Mouse (Mus musculus) fat pad, adult 2 months (tissue): Measurements from ENCODE around the gene Rad51.

Experiments used
- DNase-seq: peaks from one replicate; pipeline ENCODE4 v3.0.0-alpha.2; 2011; ENCODE audit warnings: low read depth, low spot score; ENCODE audit errors: extremely low read depth

The Rad51 gene

DNA sequence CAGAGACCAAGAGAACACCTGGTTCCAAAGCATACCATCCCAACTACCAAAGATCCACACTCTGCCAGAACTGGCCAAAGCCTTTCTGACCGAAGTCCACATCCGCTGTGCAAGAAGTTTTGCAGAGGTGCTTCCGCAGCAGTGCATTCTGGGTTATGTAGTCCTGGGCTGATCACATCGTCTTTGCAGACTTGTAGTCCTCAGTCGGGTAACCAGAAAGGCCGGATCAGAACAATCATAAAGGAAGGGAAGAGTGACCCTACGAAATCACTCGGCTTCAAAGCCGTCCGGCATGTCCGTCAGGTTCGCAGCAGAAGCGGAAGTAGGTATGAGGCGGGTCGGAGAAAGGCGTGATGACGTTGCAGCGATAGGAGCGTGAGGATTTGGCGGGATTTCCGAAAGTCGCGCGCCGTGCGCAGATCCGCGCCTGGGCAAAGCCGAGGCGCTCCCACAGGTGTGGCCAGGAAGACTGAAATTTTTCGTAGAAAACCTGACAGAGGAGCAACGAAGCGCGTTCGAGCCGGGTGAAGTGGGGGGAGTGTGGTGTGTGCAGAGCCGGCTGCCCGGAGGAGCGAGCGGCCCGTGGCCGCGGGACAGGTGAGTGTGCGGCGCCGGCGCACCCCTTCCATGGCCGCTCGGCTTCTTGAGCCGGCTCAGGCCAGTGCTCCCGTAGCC, at the start of gene Rad51:
TSS of gene Rad51 (plus strand) at position 356 of the 675 bp plus-strand sequence.
- peak; percentile 47 for DNase-seq

DNA sequence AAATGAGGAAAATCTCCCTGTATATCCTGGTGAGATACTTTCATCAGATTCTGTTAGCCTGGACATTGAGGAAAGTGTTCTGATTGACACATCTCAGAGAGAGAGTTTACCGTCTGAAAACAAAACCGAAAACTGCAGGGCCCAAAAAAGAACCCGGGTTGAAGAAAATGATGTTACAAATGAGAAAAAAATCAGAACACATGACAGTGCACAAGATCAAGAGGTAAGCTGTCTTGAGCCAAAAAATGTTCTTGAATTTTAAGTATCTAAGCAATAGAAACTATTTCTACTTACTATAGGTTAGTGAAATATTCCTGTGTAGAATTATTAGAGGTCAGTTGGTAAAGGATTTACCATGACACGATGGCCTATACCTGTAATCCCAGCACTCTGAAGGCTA, 40.2 kb upstream of the Rad51 start:
- DNase-seq: no peak

DNA sequence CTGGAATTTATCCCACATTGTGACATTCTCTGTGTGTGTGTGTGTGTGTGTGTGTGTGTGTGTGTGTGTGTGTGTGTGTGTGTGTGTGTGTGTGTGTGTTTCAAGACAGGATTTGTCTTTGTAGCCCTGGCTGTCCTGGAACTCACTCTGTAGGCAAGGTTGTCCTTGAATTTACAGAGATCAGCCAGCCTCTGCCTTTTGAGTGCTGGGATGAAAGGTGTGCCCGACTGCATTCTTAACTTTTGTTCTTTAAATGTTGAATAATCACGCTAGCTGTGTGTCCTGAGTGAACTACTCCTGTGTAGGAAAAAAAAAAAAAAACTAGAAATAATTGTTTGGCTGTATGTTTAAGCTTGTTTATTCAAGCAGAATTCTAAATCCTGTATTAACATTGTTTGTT, 26.4 kb upstream of the Rad51 start:
- no peak for DNase-seq

DNA sequence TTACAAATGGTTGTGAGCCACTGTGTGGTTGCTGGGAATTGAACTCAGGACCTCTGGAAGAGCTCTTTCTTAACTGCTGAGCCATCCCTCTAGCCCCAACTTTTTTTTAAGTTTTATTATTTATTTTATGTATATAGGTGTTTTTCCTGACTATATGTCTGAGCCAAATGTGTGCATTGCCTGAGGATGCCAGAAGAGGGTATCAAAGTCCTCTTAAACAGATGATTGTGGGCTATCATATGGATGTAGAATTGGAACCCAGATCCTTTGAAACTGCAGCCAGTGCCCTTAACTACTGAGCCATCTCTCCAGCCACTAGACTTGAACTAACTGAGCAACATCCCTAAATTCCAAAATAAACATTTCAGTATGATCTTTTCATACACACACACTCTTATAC, 11.0 kb upstream of the Rad51 start:
- DNase-seq: no peak

DNA sequence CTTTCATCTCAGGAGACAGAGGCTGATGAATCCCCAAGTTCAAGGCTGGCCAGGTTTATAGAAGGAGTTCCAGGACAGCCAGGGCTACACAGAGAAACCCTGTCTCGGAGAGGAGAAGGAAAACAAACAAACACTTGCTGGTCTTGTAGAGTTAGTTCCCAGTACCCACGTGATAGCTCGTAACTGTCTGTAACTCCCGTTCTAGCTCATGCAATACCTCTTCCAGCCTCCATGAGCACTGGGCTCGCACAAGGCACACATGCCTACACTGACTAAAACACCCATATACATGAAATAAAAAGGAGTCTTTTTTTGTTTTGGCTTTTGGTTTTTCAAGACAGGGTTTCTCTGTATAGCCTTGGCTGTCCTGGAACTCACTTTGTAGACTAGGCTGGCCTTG, 6.0 kb upstream of the Rad51 start:
- no peak for DNase-seq

DNA sequence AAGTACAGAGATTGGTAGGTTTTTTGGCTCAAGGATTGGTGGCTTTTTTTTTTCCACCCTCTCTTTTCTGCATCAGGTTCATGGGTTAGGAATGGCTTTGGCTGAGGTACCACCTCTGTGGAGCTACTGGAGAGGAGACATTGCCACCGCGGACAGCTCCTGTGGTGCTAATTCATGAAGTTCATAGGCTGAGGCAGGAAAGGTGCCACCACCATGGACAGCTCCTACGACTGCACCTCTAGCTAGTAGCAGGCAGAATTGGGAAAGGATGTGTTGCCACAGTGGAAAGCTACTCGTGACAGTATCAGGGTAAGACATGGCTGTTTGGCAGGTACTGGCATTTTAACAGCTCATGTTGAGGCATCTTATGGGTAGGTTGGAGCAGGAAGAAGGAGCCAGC, 4.0 kb upstream of the Rad51 start:
- no peak for DNase-seq

DNA sequence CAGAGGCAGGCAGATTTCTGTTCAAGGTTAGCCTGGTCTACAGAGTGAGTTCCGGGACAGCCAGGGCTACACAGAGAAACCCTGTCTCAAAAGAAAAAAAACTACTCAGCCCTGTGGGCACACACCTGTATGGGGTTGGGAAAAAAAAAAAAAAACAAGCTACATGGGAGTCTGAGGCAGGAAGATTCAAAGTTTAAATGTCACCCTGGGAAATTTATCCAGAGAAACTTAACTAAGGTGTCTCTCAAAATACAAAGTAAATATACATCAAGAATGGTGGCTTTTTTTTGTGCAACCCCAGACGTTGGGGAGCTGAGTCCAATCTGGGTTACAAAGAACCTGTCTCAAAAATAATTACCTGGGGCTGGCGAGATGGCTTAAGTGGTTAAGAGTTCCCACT, 1.5 kb upstream of the Rad51 start:
- DNase-seq: no peak

DNA sequence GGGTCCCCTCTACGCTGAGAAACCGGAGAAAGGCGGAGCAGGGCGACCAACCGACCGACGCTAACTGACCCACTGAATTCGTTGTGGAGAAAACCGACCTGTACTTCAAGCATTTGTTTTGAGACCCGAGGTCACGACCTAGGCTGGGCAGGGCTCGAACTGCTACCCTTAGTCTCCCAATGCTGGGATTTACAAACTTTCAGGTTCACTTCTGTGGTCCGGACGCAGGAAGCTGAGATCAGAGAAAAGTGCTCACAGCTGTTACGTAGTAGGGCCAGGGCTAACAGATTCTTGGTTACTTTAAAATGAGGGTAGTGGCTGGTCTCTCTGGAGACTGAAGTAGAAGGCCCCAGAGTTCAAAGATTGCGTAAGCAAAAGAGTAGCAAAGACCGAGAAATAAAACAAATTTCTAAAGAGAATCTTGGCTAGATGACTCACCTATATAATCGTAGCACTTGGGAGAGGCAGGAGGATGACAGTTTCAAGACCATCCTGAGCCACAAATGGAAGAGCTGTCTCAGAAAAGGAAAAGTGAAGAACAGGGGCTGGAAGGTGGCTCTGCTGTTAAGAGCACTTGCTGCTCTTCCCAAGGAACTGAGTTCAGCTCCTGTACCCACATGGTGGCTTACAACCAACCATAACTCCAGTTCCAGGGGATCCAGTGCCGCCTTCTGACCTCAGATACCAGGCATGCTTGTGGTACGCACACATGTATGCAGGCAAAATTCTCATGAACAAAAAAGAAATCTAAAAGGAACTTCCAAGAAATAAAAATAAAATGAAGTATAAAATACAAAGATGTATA, 730 bp downstream of the Rad51 start:
- no peak for DNase-seq

DNA sequence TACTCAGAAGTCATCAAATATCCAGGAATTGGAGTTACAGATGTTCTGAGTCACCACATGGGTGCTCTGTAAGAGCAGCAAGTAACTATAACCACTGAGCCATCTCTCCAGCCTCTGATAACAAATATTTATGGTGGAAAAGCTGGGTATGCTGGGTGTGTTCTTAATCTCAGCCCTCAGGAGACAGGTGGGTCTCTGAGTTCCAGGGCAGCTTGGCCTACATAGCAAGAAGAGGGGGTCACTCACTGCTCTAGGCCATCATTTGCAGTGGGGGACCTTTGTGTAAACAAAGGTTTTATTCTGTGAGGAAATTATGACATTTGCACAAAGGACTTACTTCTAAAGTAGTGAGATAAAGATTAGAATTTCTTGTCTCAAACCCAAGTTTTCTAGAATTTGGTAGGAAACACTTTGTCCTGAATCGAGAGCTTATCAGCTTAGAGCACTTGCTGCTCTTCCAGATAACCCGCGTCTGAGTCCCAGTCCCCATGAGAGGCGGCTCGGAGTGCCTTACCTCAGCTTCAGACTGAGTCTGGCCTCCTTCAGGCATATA, 23.8 kb downstream of the Rad51 start:
- DNase-seq: no peak

DNA sequence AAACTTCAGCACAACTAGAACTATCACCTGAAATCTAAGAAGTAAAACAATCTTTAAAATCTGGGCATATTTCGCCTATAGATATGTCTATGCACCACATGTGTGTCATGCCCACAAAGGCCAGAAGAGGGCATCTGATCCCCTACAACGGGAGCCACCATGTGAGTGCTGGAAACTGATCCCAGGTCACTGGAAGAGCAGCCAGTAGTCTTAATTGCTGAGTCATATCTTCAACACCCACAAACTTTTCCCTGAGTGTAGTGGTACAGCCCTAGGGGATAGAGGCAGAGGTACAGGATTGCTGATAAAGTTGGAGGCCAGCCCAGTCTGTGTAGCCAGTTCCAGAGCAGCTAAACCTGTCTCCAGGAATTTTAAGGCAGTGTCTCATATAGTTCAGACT, 32.6 kb downstream of the Rad51 start:
- peak; percentile 92 for DNase-seq

DNA sequence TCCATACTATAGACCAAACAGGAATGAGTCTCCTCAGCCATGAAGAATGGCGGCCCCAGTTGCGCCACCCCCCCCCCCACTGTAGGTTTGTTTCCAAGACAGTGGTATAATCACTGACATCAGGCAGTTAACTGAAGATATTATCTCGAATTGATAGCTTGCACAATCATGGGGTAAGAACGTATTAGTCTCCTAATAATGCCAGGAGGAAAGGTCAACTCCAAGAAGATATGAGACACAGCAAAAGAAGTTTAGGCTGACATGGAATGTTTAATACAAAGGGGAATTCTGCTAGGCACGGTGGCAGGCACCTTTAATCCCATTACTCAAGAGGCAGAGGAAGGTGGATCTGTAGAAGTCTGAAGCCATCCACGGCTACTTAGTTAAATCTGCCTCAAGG, 33.8 kb downstream of the Rad51 start:
- DNase-seq: peak; percentile 63

DNA sequence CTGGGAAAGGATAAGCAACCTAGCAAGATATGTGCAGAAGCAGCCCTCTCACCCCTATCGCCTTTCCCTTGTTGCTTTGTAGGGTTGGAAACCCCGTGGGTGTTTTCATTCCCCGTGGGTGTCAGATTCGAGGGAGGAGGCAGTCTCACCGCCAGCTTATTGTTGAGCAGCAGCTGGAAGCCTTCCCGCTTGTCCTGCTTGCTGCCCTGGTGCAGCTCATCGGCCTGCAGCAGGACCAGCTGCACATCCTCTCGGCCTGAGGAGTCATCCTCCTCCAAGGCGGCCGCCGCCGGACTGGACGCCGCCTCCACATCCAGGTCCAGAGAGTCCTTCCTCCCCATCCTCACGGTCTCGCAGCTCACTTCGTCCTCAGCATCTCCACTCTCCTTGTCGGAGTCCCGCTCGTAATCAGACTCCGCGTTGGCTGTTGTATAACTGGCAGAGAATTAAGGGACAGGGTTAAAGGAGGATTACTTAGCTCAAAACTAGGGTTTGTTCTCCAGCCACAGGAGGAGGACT, 34.6 kb downstream of the Rad51 start:
- no peak for DNase-seq

DNA sequence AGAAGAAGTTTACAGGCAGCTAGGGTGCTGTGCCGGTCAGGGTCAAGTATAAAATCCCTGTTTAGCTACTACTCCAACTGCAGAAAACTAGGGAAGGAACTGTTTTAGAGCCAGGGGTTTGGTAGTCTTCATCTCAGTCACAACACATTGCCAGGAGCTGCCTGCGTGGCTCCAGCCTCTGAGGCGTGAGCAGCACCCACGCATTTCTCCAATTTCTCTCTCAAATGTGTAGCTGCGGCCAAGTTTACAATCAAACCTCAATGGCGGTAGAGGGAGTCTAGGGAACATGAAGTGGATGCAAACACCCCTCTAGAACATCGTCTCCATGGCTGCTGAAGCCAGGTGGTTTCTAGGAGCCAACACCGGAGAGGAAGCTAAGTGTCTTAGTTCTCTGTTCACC, 35.2 kb downstream of the Rad51 start:
- DNase-seq: no peak

DNA sequence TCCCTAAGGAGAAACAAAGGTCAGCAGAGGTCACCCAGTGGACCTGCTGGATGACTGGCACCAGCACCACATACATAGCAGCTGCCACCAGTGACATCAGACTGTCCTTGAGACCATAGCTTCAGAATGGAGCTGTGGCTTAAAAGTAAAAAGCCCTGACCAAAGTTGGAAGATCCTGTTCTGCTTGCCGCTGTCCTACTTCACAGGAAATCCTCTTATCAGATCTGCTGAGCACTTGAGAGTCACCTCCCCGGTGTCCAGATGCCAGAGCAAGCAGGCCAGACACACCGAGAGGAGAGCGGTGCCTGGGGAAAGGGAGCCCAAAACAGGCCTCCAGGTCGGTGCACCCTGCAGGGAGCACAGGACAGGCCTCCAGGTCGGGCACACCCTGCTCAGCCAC, 39.7 kb downstream of the Rad51 start:
- no peak for DNase-seq

DNA sequence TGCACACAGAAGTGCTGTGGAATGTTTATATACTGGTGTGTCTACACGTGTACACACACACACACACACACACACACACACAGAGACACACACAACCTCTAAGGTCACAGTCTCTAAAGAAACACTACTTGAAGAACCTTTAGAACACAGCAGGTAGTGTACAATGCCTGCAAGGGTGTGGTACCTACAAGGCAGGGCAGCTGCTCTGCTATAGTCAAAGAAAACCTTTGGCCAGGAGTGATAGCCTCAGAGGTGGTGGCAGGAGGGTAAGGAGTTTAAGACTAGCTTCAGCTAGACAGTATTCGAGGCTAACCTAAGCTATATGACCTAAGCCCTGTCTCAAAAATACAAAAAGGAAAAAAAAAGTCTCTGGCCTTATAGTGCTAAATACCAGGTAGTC, 42.1 kb downstream of the Rad51 start:
- no peak for DNase-seq

DNA sequence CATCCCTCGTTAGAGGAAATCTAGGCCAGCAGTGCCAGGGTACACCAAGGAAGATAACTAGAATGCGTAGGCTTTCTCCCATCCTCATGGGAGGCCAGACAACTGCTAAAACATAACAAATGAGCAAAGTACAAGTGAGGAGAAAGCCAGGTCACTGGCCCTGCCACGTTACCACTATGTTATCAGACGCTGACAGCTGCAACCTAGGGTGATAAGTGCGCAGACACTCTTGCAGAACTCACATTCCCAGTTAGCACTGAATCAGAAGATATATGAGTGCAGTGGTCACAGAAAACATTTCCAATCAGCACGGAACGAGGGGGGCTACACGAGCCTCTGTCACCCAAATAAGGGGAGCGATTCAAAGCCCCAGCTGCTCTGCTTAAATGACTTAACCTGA, 42.8 kb downstream of the Rad51 start:
- DNase-seq: no peak

DNA sequence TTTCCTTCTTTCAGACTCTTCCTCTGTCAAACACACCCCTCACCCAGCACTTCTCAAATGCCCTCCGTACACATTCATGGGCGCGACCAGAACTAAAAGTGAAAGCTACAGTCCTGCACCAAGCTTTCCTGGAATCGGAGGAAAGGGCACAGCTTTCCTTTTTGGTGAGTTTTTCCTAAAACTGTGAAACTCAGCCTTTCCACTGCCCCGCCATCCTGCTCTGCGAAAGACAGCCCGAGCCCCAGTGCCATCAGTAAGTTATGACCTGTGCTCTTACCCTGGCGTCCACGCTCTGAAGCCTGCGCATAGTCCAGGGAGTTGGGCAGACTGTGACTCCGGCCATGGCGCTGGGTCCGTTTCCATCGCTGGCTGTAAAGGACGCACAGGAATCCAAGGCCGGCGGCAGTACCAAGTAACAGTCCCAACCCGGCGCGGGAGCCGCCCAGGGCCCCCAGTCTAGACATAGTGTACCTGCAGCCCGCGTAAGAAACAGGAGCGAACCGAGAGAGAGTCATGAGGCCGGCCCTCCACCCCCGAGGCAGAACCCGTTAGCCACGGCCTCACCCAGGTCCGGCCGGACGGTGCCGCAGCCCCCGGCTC, 43.6 kb downstream of the Rad51 start:
- DNase-seq: no peak

DNA sequence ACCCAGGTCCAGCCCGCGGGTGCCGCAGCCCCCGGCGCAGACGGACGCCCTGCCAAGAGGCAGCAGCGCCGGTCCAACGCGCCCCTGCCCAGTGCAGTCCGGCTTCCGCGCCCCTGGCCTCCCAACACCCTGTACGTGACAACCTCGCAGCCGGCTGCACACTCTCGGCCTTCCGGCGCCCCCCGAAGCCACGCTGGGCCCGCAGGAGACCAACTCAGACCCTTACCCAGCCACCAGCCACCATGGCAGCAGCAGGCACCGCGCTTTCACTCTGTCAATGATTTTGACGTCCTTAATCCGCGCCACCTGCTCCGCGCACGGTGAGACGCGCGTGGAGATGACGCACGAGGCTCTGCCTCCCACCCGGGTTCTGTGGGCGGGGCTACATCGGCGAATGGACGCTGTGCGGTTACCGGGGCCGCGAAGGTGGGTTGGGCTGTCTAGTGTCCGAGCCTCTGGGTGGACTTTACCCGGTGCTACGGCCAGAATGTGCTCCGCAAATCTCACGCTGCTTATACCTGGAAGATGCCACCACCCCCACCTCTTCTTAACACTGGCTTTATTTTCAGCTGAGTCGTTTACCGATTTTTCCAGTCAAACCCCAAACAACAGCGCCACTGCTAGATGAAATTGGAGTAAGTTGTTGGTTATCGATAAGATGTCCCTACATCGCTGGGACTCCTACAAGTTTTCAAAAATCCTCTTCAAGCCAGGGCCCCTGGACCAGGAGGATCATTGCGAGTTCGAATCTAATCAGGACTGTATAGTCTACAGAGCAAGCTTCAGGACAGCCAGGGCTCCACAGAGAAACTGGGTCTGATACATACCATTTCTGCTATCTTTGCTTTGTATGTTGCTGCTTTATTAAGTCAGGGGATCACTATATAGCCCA, 44.3 kb downstream of the Rad51 start, which contains the start of gene Rmdn3:
TSS of gene Rmdn3 (minus strand) at position 354 of the 892 bp plus-strand sequence.
- DNase-seq: no peak

DNA sequence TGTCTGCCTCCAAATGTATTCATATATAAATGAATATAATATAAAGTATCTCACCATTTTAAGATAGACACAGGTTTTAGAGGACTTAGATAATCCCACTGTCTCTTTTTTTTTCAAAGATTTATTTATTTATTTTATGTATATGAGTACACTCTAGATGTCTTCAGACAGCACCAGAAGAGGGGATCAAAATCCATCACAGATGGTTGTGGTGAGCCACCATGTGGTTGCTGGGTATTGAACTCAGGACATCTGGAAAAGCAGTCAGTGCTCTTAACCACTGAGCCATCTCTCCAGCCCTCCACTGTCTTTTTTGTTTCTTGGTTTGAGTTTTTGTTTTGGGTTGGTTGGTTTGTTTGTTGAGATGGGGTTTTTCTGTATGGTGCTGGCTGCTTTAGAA, 45.2 kb downstream of the Rad51 start:
- DNase-seq: no peak

DNA sequence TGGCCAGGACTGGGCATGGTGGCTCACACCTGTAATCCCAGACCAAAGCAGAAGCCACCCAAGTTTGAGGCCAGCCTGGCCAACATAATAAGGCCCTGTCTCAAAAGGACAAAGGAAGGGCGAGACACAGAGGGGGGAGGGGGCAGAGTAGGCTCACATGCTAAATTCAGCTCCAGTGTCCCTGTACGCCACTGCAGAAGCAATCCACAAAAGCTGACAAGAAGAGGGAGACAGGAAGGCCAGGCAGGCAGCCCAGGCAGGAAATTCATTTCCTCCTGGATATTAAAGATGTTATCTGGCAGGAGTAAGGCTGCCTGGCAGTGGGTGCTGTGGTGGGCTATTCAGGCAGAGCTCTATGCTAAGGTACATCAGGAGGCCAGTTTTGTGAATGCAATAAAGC, 48.7 kb downstream of the Rad51 start:
- no peak for DNase-seq

DNA sequence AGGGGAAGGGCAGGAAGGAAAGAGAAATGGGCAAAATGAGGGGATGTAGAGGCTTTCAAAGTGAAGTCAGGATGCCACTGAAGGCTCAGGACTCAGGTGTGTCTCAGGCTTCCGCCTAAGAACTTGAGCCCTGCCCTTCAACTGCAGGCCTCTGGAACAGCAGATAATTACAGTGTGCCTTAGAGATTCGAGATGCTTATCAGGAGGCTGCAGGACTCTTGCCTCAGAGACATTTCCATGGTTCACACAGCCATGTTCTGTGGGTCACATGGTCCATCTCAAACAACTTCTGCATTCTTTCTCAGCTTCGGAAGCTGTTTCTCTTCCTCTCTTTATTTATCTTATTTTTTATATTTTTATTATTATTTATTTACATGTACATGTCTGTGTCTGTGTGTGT, 50.5 kb downstream of the Rad51 start:
- no peak for DNase-seq
